Mouse (Mus musculus): ENCODE measurements at regions not wholly inside any gene's neighbourhood (a gene's known extent, or its start where the extent isn't known, plus 50 kb on each side); places are given as distances from the start of the nearest gene placed in this dataset.
"Not testable (repeated sequence)": the region's sequence is repeated elsewhere in the genome, so short reads cannot be mapped to it uniquely, and the experiment has no call there.

- peak in 1 of 2 experiments; percentile 28 for DNase-seq (ENCODE audit: low spot score in 2 of 2)
These were observed 503.4 kb downstream of the Pet2 start for GRCm38 (mm10) chrX:88906106-88906505.

GRCm38 (mm10) chrX:88873260-88873659 lies 536.2 kb downstream of the Pet2 start:
- not testable (repeated sequence) for DNase-seq (ENCODE audit: low spot score in 2 of 2)

Data from layer of hippocampus, postnatal 14 days (tissue).